Mouse (Mus musculus) kidney, embryonic 16.5 days (tissue): ENCODE data around the gene Kcnab1. TPM values are rescaled to one million over a fixed set of nuclear protein-coding genes. Genes with fewer than 3 reads are reported as not detected.

Experiments
- ATAC-seq: fragments of 200-750 bp; cut with Nextera tagmentation; 2 replicates; pipeline ENCODE4 v1.8.0; 2017; ENCODE audit warnings: moderate TSS enrichment; ENCODE audit not compliant: low FRiP score, low TSS enrichment
- H3K27ac ChIP-seq: fragments of 300-500 bp; sonication (generic); 2 replicates; pipeline ENCODE4 v1.5.1; 2014; ENCODE audit warnings: low read length
- H3K27me3 ChIP-seq: fragments of 300-500 bp; sonication (generic); 2 replicates; pipeline ENCODE4 v1.6.1; 2014; ENCODE audit warnings: low read length, control low read depth, mixed read lengths; ENCODE audit not compliant: insufficient read depth
- H3K36me3 ChIP-seq: fragments of 300-500 bp; sonication (generic); 2 replicates; pipeline ENCODE4 v1.6.1; 2014; ENCODE audit warnings: low read length, control low read depth, mixed read lengths; ENCODE audit not compliant: insufficient read depth
- H3K4me1 ChIP-seq: fragments of 300-500 bp; sonication (generic); 2 replicates; pipeline ENCODE4 v1.6.1; 2014; ENCODE audit warnings: low read length, control low read depth, mixed read lengths; ENCODE audit not compliant: insufficient read depth
- H3K4me2 ChIP-seq: fragments of 300-500 bp; sonication (generic); replicated peaks from 2 replicates; pipeline ENCODE4 v1.6.1; 2014; ENCODE audit warnings: low read depth, low read length
- H3K4me3 ChIP-seq: fragments of 300-500 bp; sonication (generic); 2 replicates; pipeline ENCODE4 v1.5.1; 2014; ENCODE audit warnings: mild to moderate bottlenecking, low read length
- H3K9ac ChIP-seq: fragments of 300-500 bp; sonication (generic); replicated peaks from 2 replicates; pipeline ENCODE4 v1.6.1; 2014; ENCODE audit warnings: low read length
- H3K9me3 ChIP-seq: fragments of 300-500 bp; sonication (generic); 2 replicates; pipeline ENCODE4 v1.6.1; 2016; ENCODE audit warnings: low read length, control low read depth
- WGBS: fragments of 180-500 bp; shearing (Covaris S2); extraction: QIAGEN DNeasy Blood & Tissue Kit; methylation state at CpG from one replicate; pipeline ENCODE4 v1.1.7; 2014; 5-methylcytosine and 5-hydroxymethylcytosine counted together
- polyA plus RNA-seq: library from polyadenylated mRNA; unstranded; fragments of >200 nt; fragmentation: Nextera tagmentation; extraction: Ambion mirVana; gene quantifications from 2 replicates; pipeline ENCODE4 v1.2.1, GENCODE M21; 2015

The Kcnab1 gene
- polyA plus RNA-seq, result 4.1 and 4.6 TPM in 2 replicates

GRCm38 (mm10) chr3:65108945-65109921 is at the start of gene Kcnab1:
TSS of gene Kcnab1 (plus strand) at chr3:65109384.
- no peak within 1 kb of the TSS for H3K27ac ChIP-seq
- peak within 1 kb of the TSS; percentile 43 for H3K9ac ChIP-seq
- ATAC-seq, result peak; percentile 91
- peak within 1 kb of the TSS; percentile 47 for H3K4me3 ChIP-seq
- peaks cover 3% of the 10 kb centered on the region; the same call in 1 of the 2 replicates for H3K27me3 ChIP-seq
- H3K36me3 ChIP-seq, result no peaks in the 10 kb centered on the region
- WGBS, result under 1% methylated on average over 30 of the region's 30 CpGs
- no peaks in the 10 kb centered on the region for H3K9me3 ChIP-seq
- peak within 1 kb of the TSS; percentile 67 for H3K4me2 ChIP-seq
- H3K4me1 ChIP-seq, result peaks cover 4% of the 10 kb centered on the region

GRCm38 (mm10) chr3:65088295-65088694 is 20.9 kb upstream of the Kcnab1 start:
- H3K27ac ChIP-seq, result no peak overlapping the region
- peaks cover 3% of the 10 kb centered on the region; the same call in 1 of the 2 replicates for H3K9me3 ChIP-seq
- 0 out of 2 replicates have a peak, but pooled peaks cover 3% of the 10 kb centered on the region for H3K4me1 ChIP-seq
- H3K36me3 ChIP-seq, result no peaks in the 10 kb centered on the region
- no peak overlapping the region for H3K4me2 ChIP-seq
- ATAC-seq, result no peak
- WGBS, result 38% methylated on average over 2 of the region's 2 CpGs
- no peak overlapping the region for H3K4me3 ChIP-seq
- no peaks in the 10 kb centered on the region for H3K27me3 ChIP-seq
- H3K9ac ChIP-seq, result no peak overlapping the region

- no peak overlapping the region for H3K4me3 ChIP-seq
- H3K9me3 ChIP-seq, result no peaks in the 10 kb centered on the region
- no peak overlapping the region for H3K27ac ChIP-seq
- H3K9ac ChIP-seq, result no peak overlapping the region
- no peaks in the 10 kb centered on the region; the same call in 1 of the 2 replicates for H3K4me1 ChIP-seq
- H3K36me3 ChIP-seq, result no peaks in the 10 kb centered on the region
- H3K4me2 ChIP-seq, result no peak overlapping the region
- ATAC-seq, result no peak
- 59% methylated on average over 6 of the region's 6 CpGs for WGBS
- H3K27me3 ChIP-seq, result 0 out of 2 replicates have a peak, but pooled peaks cover 3% of the 10 kb centered on the region
Measured at GRCm38 (mm10) chr3:65104117-65104516, 5.1 kb upstream of the Kcnab1 start.

- H3K4me3 ChIP-seq, result peak overlapping the region; percentile 47
- no peaks in the 10 kb centered on the region for H3K9me3 ChIP-seq
- peak overlapping the region; percentile 67 for H3K4me2 ChIP-seq
- no peaks in the 10 kb centered on the region for H3K36me3 ChIP-seq
- WGBS, result 55% methylated on average over 9 of the region's 9 CpGs
- H3K9ac ChIP-seq, result 0 out of 2 replicates have a peak overlapping the region, but pooled peaks have one; percentile 43
- peaks cover 4% of the 10 kb centered on the region for H3K4me1 ChIP-seq
- no peak for ATAC-seq
- peaks cover 3% of the 10 kb centered on the region; the same call in 1 of the 2 replicates for H3K27me3 ChIP-seq
- no peak overlapping the region for H3K27ac ChIP-seq
Measured at GRCm38 (mm10) chr3:65110190-65110589, 1.0 kb downstream of the Kcnab1 start.

GRCm38 (mm10) chr3:65111176-65111575 is 2.0 kb downstream of the Kcnab1 start:
- no peak for ATAC-seq
- H3K9me3 ChIP-seq, result no peaks in the 10 kb centered on the region
- no peak overlapping the region for H3K4me2 ChIP-seq
- H3K36me3 ChIP-seq, result no peaks in the 10 kb centered on the region
- H3K27me3 ChIP-seq, result peaks cover 3% of the 10 kb centered on the region; the same call in 1 of the 2 replicates
- no peak overlapping the region for H3K9ac ChIP-seq
- H3K4me1 ChIP-seq, result peaks cover 4% of the 10 kb centered on the region
- no peak overlapping the region for H3K27ac ChIP-seq
- H3K4me3 ChIP-seq, result no peak overlapping the region
- 77% methylated on average over 2 of the region's 2 CpGs for WGBS

- no peak for ATAC-seq
- H3K9me3 ChIP-seq, result no peaks in the 10 kb centered on the region
- WGBS, result 85% methylated on average over 6 of the region's 6 CpGs
Measured at GRCm38 (mm10) chr3:65115164-65115563, 6.0 kb downstream of the Kcnab1 start.

GRCm38 (mm10) chr3:65116958-65117357 is 7.8 kb downstream of the Kcnab1 start:
- no peak overlapping the region for H3K4me2 ChIP-seq
- no peaks in the 10 kb centered on the region for H3K9me3 ChIP-seq
- H3K4me1 ChIP-seq, result no peaks in the 10 kb centered on the region
- no peaks in the 10 kb centered on the region for H3K36me3 ChIP-seq
- no peak overlapping the region for H3K4me3 ChIP-seq
- 74% methylated on average over 3 of the region's 3 CpGs for WGBS
- no peak overlapping the region for H3K9ac ChIP-seq
- H3K27me3 ChIP-seq, result no peaks in the 10 kb centered on the region
- no peak overlapping the region for H3K27ac ChIP-seq
- no peak for ATAC-seq

More at GRCm38 (mm10) chr3:65115164-65115563, 6.0 kb downstream of the Kcnab1 start:
- Histone ChIP-seq H3K9ac (no peak overlapping the region), H3K4me1 (peaks cover 2% of the 10 kb centered on the region; the same call in 1 of the 2 replicates), H3K27me3 (no peaks in the 10 kb centered on the region; the same call in 1 of the 2 replicates), H3K36me3 (no peaks in the 10 kb centered on the region), H3K4me3 (no peak overlapping the region), H3K4me2 (no peak overlapping the region), H3K27ac (no peak overlapping the region)

- no peak overlapping the region for H3K27ac ChIP-seq
- no peak overlapping the region for H3K4me3 ChIP-seq
- H3K9me3 ChIP-seq, result no peaks in the 10 kb centered on the region
- H3K27me3 ChIP-seq, result no peaks in the 10 kb centered on the region
- WGBS, result 69% methylated on average over 8 of the region's 8 CpGs
- ATAC-seq, result no peak
- H3K36me3 ChIP-seq, result no peaks in the 10 kb centered on the region
- H3K4me2 ChIP-seq, result no peak overlapping the region
- H3K4me1 ChIP-seq, result no peaks in the 10 kb centered on the region
- H3K9ac ChIP-seq, result no peak overlapping the region
Measured at GRCm38 (mm10) chr3:65117365-65117764, 8.2 kb downstream of the Kcnab1 start.

GRCm38 (mm10) chr3:65124975-65125374 is 15.8 kb downstream of the Kcnab1 start:
- Histone ChIP-seq H3K4me3 (no peak overlapping the region), H3K9ac (no peak overlapping the region), H3K27me3 (no peaks in the 10 kb centered on the region), H3K4me1 (no peaks in the 10 kb centered on the region), H3K36me3 (no peaks in the 10 kb centered on the region), H3K4me2 (no peak overlapping the region), H3K27ac (no peak overlapping the region), H3K9me3 (no peaks in the 10 kb centered on the region)
- no peak for ATAC-seq
- 67% methylated on average over 3 of the region's 3 CpGs for WGBS

GRCm38 (mm10) chr3:65129625-65130024 is 20.4 kb downstream of the Kcnab1 start:
- no peak overlapping the region for H3K4me3 ChIP-seq
- H3K4me2 ChIP-seq, result no peak overlapping the region
- no peaks in the 10 kb centered on the region for H3K9me3 ChIP-seq
- H3K36me3 ChIP-seq, result no peaks in the 10 kb centered on the region
- ATAC-seq, result no peak
- 83% methylated on average over 1 of the region's 1 CpGs for WGBS
- no peak overlapping the region for H3K27ac ChIP-seq
- no peaks in the 10 kb centered on the region for H3K27me3 ChIP-seq
- H3K4me1 ChIP-seq, result no peaks in the 10 kb centered on the region
- no peak overlapping the region for H3K9ac ChIP-seq
